Mouse (Mus musculus) midbrain, embryonic 16.5 days (tissue): ENCODE results near the gene D630003M21Rik. TPM values are rescaled to one million over a fixed set of nuclear protein-coding genes. Genes with fewer than 3 reads are reported as not detected.
A peak's percentile ranks its signal among the peaks of the same experiment; 100 is the strongest.

ENCODE experiments used
- ATAC-seq: fragments of 200-750 bp; cut with Nextera tagmentation; 2 replicates; pipeline ENCODE4 v1.8.0; 2017; ENCODE audit warnings: moderate TSS enrichment
- H3K27ac ChIP-seq: fragments of 300-500 bp; sonication (generic); 2 replicates; pipeline ENCODE4 v1.5.1; 2014; ENCODE audit warnings: mild to moderate bottlenecking, low read length, mixed read lengths
- H3K27me3 ChIP-seq: fragments of 300-500 bp; sonication (generic); 2 replicates; pipeline ENCODE4 v1.6.1; 2014; ENCODE audit warnings: low read depth, low read length, mixed read lengths; ENCODE audit not compliant: control insufficient read depth, insufficient read depth
- H3K36me3 ChIP-seq: fragments of 300-500 bp; sonication (generic); 2 replicates; pipeline ENCODE4 v1.6.1; 2014; ENCODE audit warnings: mild to moderate bottlenecking, low read length, moderate library complexity, mixed read lengths; ENCODE audit not compliant: control insufficient read depth, insufficient read depth
- H3K4me1 ChIP-seq: fragments of 300-500 bp; sonication (generic); 2 replicates; pipeline ENCODE4 v1.6.1; 2014; ENCODE audit warnings: mild to moderate bottlenecking, low read length, mixed read lengths; ENCODE audit not compliant: control insufficient read depth, insufficient read depth
- H3K4me2 ChIP-seq: fragments of 300-500 bp; sonication (generic); 2 replicates; pipeline ENCODE4 v1.6.1; 2014; ENCODE audit warnings: mild to moderate bottlenecking, low read length, mixed read lengths
- H3K4me3 ChIP-seq: fragments of 300-500 bp; sonication (generic); 2 replicates; pipeline ENCODE4 v1.5.1; 2014; ENCODE audit warnings: low read depth, mild to moderate bottlenecking, low read length, moderate library complexity, mixed read lengths
- H3K9ac ChIP-seq: fragments of 300-500 bp; sonication (generic); 2 replicates; pipeline ENCODE4 v1.6.1; 2014; ENCODE audit warnings: low read depth, low read length, mixed read lengths
- H3K9me3 ChIP-seq: fragments of 300-500 bp; sonication (generic); replicated peaks from 2 replicates; pipeline ENCODE4 v1.6.1; 2014; ENCODE audit warnings: mild to moderate bottlenecking, low read length, mixed read lengths; ENCODE audit not compliant: control insufficient read depth, poor library complexity, severe bottlenecking
- WGBS: fragments of 180-500 bp; shearing (Covaris S2); extraction: QIAGEN DNeasy Blood & Tissue Kit; methylation state at CpG from one replicate; pipeline ENCODE4 v1.1.7; 2014; 5-methylcytosine and 5-hydroxymethylcytosine counted together
- microRNA-seq: library from miRNA; unstranded; fragments of <30 nt; microRNA quantifications from one replicate; pipeline ENCODE4, GENCODE M21; 2017
- polyA plus RNA-seq: library from polyadenylated mRNA; unstranded; fragments of >200 nt; fragmentation: Nextera tagmentation; extraction: Ambion mirVana; gene quantifications from 2 replicates; pipeline ENCODE4 v1.2.1, GENCODE M21; 2015

Gene D630003M21Rik
- polyA plus RNA-seq, 1 experiment from 2014 or later: 1.7 TPM

DNA sequence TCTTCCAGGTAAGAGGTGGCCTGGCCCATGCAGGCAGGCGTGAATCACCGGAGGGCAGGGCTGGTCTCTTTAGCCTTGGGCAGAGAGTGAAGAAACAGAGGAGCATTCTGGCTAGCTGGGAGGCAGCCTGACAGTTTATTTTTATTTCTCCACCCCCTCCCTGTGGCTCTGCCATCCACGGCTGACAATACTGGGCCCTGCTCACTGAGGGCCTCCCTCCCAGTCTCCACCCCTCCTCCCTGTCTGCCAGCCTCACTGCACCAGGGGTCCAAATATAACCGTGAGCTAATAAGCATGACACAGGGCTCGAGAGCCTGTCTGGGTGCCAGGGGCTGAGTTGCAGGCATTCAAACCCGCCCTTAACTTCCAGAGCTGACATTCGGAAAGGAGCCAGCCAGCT lies 89.4 kb downstream of the D630003M21Rik start:
- Histone ChIP-seq H3K4me2 (no peak overlapping the region), H3K9me3 (no peaks in the 10 kb centered on the region), H3K4me1 (no peaks in the 10 kb centered on the region), H3K4me3 (no peak overlapping the region), H3K27ac (0 out of 2 replicates have a peak overlapping the region, but pooled peaks have one; percentile 9), H3K36me3 (no peaks in the 10 kb centered on the region), H3K27me3 (no peaks in the 10 kb centered on the region), H3K9ac (no peak overlapping the region)
- WGBS: 34% methylated on average over 7 of the region's 7 CpGs
- ATAC-seq: peak; percentile 71; the same call in 1 of the 2 replicates

DNA sequence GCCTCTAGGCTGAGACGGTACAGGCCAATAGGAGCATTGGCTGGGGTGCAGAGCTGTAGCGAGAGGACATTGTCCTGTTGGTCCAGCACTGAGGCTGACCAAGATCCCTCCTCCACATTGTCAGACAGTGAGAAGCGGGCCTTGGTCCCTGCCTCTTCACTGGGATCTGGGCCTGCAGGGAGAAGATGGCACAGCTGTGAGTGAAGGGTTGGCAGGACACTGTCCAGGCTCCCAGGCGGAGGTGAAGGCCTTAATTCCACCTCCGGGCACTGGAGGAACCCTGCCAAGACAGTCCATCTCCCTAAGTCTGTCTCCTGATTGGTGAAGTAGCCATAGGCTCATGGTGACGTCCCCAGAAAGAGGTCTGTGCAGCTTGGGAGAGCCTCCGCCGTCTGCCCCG lies 90.2 kb downstream of the D630003M21Rik start:
- Histone ChIP-seq H3K27me3 (no peaks in the 10 kb centered on the region), H3K9ac (no peak overlapping the region), H3K4me1 (no peaks in the 10 kb centered on the region), H3K27ac (no peak overlapping the region), H3K9me3 (no peaks in the 10 kb centered on the region), H3K4me2 (no peak overlapping the region), H3K4me3 (no peak overlapping the region), H3K36me3 (no peaks in the 10 kb centered on the region)
- ATAC-seq: no peak
- WGBS: 94% methylated on average over 9 of the region's 9 CpGs

DNA sequence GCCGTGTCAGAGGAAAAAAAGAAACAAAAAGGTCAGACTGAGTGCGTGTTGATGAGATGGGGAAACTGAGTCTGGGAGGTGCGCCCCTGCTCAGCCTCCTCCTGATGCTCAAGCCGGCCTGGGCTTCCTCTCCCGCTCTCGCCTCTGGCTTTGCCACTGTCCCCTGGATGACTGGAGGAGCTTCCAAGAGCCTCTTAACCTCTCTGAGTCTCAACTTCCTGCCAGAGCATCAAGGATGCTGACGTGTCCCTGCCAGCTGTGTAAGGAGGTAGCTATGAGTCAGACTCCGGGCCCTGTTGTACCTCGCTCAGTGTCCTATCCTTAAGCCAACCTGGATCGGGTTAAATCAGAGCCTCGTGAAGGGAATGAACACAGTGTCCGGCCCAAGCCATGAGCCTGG lies 91.3 kb downstream of the D630003M21Rik start:
- Histone ChIP-seq H3K4me1 (no peaks in the 10 kb centered on the region), H3K36me3 (no peaks in the 10 kb centered on the region), H3K4me3 (no peak overlapping the region), H3K9me3 (no peaks in the 10 kb centered on the region), H3K27me3 (no peaks in the 10 kb centered on the region), H3K9ac (no peak overlapping the region), H3K4me2 (no peak overlapping the region), H3K27ac (no peak overlapping the region)
- 93% methylated on average over 11 of the region's 12 CpGs for WGBS
- no peak for ATAC-seq

DNA sequence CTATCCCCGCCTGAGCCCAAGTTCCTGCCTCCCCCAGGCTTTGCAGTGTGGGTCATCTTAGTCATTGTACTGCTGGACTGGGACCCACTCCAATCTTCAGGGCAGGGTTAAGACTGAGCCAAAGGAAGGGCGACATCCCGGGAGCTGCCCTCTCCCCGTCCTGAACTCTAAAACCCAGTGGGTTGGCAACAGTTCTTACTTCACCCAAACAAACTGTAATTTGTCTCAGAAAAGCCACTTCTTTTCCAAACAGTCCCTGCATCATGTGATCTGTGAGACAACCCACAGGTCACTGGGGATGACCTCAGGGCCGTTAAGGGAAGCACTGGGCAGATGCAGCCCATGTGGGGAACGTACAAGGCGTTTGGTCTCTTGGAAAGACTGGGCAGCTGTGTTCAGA lies 92.8 kb downstream of the D630003M21Rik start:
- H3K36me3 ChIP-seq: no peaks in the 10 kb centered on the region
- no peaks in the 10 kb centered on the region for H3K27me3 ChIP-seq
- no peak overlapping the region for H3K4me2 ChIP-seq
- H3K9ac ChIP-seq: no peak overlapping the region
- WGBS: 63% methylated on average over 7 of the region's 7 CpGs
- no peaks in the 10 kb centered on the region for H3K9me3 ChIP-seq
- H3K27ac ChIP-seq: no peak overlapping the region
- no peaks in the 10 kb centered on the region for H3K4me1 ChIP-seq
- no peak overlapping the region for H3K4me3 ChIP-seq
- ATAC-seq: no peak

DNA sequence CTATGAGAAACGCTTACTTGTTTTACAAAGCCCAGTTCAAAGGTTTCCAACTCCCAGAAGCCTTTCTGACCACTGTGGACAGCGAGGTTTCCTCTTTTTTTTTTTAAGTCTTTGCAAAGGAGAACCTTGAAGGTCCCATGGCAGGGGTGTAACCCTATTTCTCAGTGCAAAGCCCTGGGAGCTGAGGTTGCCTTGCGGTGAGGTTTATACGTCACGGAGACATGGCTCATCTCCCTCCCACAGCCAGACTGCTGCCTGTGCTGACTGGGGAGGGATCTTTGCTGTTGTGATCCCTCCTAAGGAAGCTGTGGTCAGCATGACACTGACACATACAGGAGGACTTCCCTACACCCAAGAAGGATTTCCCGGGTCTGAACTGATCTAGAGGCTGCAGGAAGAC lies 96.0 kb downstream of the D630003M21Rik start:
- H3K27ac ChIP-seq: no peak overlapping the region
- WGBS: 79% methylated on average over 6 of the region's 6 CpGs
- no peak overlapping the region for H3K4me2 ChIP-seq
- H3K4me3 ChIP-seq: no peak overlapping the region
- H3K36me3 ChIP-seq: no peaks in the 10 kb centered on the region
- peaks cover 3% of the 10 kb centered on the region; the same call in 1 of the 2 replicates for H3K4me1 ChIP-seq
- no peaks in the 10 kb centered on the region for H3K27me3 ChIP-seq
- ATAC-seq: no peak
- no peaks in the 10 kb centered on the region for H3K9me3 ChIP-seq
- no peak overlapping the region for H3K9ac ChIP-seq

Small RNA genes lying within 50 kb of the gene (microRNA-seq; reads per million reads assigned to microRNA genes)
- gene Mir7685: not detected

Other genes starting within 250 kb of the D630003M21Rik start
- gene Tti1, start 200.8 kb downstream of the D630003M21Rik start, polyA plus RNA-seq: 17.2 and 20.2 TPM in 2 replicates
- 30.7 and 34.1 TPM in 2 replicates for gene Rprd1b, start 200.7 kb downstream of the D630003M21Rik start, polyA plus RNA-seq
- gene Tgm2, start 82.8 kb downstream of the D630003M21Rik start, polyA plus RNA-seq: 7.0 and 7.1 TPM in 2 replicates
- not detected in 2 replicates for gene Bpi, start 28.9 kb upstream of the D630003M21Rik start, polyA plus RNA-seq
- gene Lbp, start 77.3 kb upstream of the D630003M21Rik start, polyA plus RNA-seq: 2.6 and 4.3 TPM in 2 replicates
- 636 and 732 TPM in 2 replicates for gene Snhg11, start 146.4 kb upstream of the D630003M21Rik start, polyA plus RNA-seq
- 19.9 and 25.2 TPM in 2 replicates for gene Ralgapb, start 180.6 kb upstream of the D630003M21Rik start, polyA plus RNA-seq